19 mouse cellular contexts compared by ENCODE assay signal in genomic region chr6:43528996-43529395, GRCm38 (mm10).
"Had no signal": no experiment of that assay in that cellular context is flagged by ENCODE, and none has a peak within 500 bp of the region (broad histone marks: within the 10 kb centered on the region; RNA-seq: fewer than 3 reads in every experiment).

No protein-coding gene starts in this region.

- H3K4me3 ChIP-seq: liver, embryonic 12.5 days; liver, embryonic 15.5 days; lung, embryonic 15.5 days; midbrain, embryonic 12.5 days; midbrain, embryonic 15.5 days; neural tube, embryonic 12.5 days; neural tube, embryonic 15.5 days; stomach, embryonic 15.5 days had no signal

- H3K9me3 ChIP-seq: liver, embryonic 12.5 days; liver, embryonic 15.5 days; lung, embryonic 15.5 days; midbrain, embryonic 12.5 days; midbrain, embryonic 15.5 days; neural tube, embryonic 12.5 days; neural tube, embryonic 15.5 days; stomach, embryonic 15.5 days had no signal

- H3K4me2 ChIP-seq: liver, embryonic 12.5 days; liver, embryonic 15.5 days; lung, embryonic 15.5 days; midbrain, embryonic 12.5 days; midbrain, embryonic 15.5 days; neural tube, embryonic 12.5 days; neural tube, embryonic 15.5 days; stomach, embryonic 15.5 days had no signal

- H3K27ac ChIP-seq: kidney, postnatal 0 days; liver, embryonic 12.5 days; liver, embryonic 15.5 days; lung, embryonic 15.5 days; macrophage; midbrain, embryonic 12.5 days; midbrain, embryonic 15.5 days; neural tube, embryonic 12.5 days; neural tube, embryonic 15.5 days; stomach, embryonic 15.5 days had no signal

- H3K36me3 ChIP-seq: liver, embryonic 12.5 days; liver, embryonic 15.5 days; lung, embryonic 15.5 days; midbrain, embryonic 12.5 days; midbrain, embryonic 15.5 days; neural tube, embryonic 12.5 days; neural tube, embryonic 15.5 days; stomach, embryonic 15.5 days had no signal

- H3K27me3 ChIP-seq: liver, embryonic 12.5 days; liver, embryonic 15.5 days; lung, embryonic 15.5 days; midbrain, embryonic 12.5 days; midbrain, embryonic 15.5 days; neural tube, embryonic 12.5 days; neural tube, embryonic 15.5 days; stomach, embryonic 15.5 days had no signal

- ATAC-seq: liver, embryonic 12.5 days; midbrain, embryonic 15.5 days had no signal

- DNase-seq: kidney, adult 18-20 months; kidney, adult 9 months; kidney, postnatal 25 days; liver; lung, adult 18-20 months; retina, postnatal 1 day; right cerebral cortex, postnatal 25 days; spleen, adult 18-20 months; thymus, postnatal 25 days had no signal

- H3K9ac ChIP-seq: liver, embryonic 12.5 days; liver, embryonic 15.5 days; lung, embryonic 15.5 days; midbrain, embryonic 12.5 days; midbrain, embryonic 15.5 days; neural tube, embryonic 12.5 days; neural tube, embryonic 15.5 days; stomach, embryonic 15.5 days had no signal

- H3K4me1 ChIP-seq: liver, embryonic 15.5 days; midbrain, embryonic 12.5 days; midbrain, embryonic 15.5 days; neural tube, embryonic 12.5 days; neural tube, embryonic 15.5 days; stomach, embryonic 15.5 days had no signal
